Mouse (Mus musculus) stomach, postnatal 0 days (tissue): Measurements from ENCODE around the gene Fbxo4. TPM values are rescaled to one million over a fixed set of nuclear protein-coding genes. Genes with fewer than 3 reads are reported as not detected.

Source experiments
- ATAC-seq: fragments of 200-750 bp; cut with Nextera tagmentation; 2 replicates; pipeline ENCODE4 v1.8.0; 2017; ENCODE audit not compliant: low FRiP score, low TSS enrichment
- DNase-seq: peaks from one replicate; pipeline ENCODE4 v3.0.0-alpha.2; 2016; ENCODE audit warnings: low spot score
- H3K27ac ChIP-seq: fragments of 300-500 bp; sonication (generic); replicated peaks from 2 replicates; pipeline ENCODE4 v1.5.1; 2014; ENCODE audit warnings: mild to moderate bottlenecking, control low read depth
- H3K27me3 ChIP-seq: fragments of 300-500 bp; sonication (generic); 2 replicates; pipeline ENCODE4 v1.6.1; 2014; ENCODE audit warnings: low read length; ENCODE audit not compliant: control insufficient read depth, insufficient read depth
- H3K36me3 ChIP-seq: fragments of 300-500 bp; sonication (generic); 2 replicates; pipeline ENCODE4 v1.6.1; 2014; ENCODE audit warnings: low read length, mixed read lengths; ENCODE audit not compliant: control insufficient read depth, insufficient read depth
- H3K4me1 ChIP-seq: fragments of 300-500 bp; sonication (generic); replicated peaks from 2 replicates; pipeline ENCODE4 v1.6.1; 2014; ENCODE audit warnings: antibody characterized with exemption; ENCODE audit not compliant: control insufficient read depth, insufficient read depth
- H3K4me2 ChIP-seq: fragments of 300-500 bp; sonication (generic); replicated peaks from 2 replicates; pipeline ENCODE4 v1.6.1; 2014; ENCODE audit warnings: low read depth, mild to moderate bottlenecking, control low read depth, moderate library complexity
- H3K4me3 ChIP-seq: fragments of 300-500 bp; sonication (generic); 2 replicates; pipeline ENCODE4 v1.5.1; 2014; ENCODE audit warnings: low read depth, low read length, control low read depth
- H3K9ac ChIP-seq: fragments of 300-500 bp; sonication (generic); 2 replicates; pipeline ENCODE4 v1.6.1; 2014; ENCODE audit warnings: mild to moderate bottlenecking, low read length, control low read depth, mixed read lengths
- H3K9me3 ChIP-seq: fragments of 300-500 bp; sonication (generic); 2 replicates; pipeline ENCODE4 v1.6.1; 2016; ENCODE audit warnings: low read length; ENCODE audit not compliant: control insufficient read depth
- CTCF ChIP-seq: IDR thresholded peaks from 2 replicates; pipeline ENCODE4 v1.5.1; 2016; ENCODE audit warnings: antibody characterized with exemption, low read depth, mild to moderate bottlenecking, moderate library complexity
- EP300 ChIP-seq: optimal IDR thresholded peaks from 2 replicates; pipeline ENCODE3; 2016; ENCODE audit warnings: antibody characterized with exemption
- WGBS: fragments of 180-500 bp; shearing (Covaris S2); extraction: QIAGEN DNeasy Blood & Tissue Kit; methylation state at CpG from one replicate; pipeline ENCODE4 v1.1.7; 2014; 5-methylcytosine and 5-hydroxymethylcytosine counted together
- polyA plus RNA-seq: library from polyadenylated mRNA; unstranded; fragments of >200 nt; fragmentation: Nextera tagmentation; extraction: Ambion mirVana; gene quantifications from 2 replicates; pipeline ENCODE4 v1.2.1, GENCODE M21; 2015

Fbxo4 gene
- polyA plus RNA-seq, 1 experiment from 2014 or later: 17.3 TPM

GRCm38 (mm10) chr15:4000536-4000935, 21.2 kb upstream of the Fbxo4 start:
- WGBS: 58% methylated on average over 2 of the region's 2 CpGs
- no peak for DNase-seq

GRCm38 (mm10) chr15:3999144-3999543, 19.8 kb upstream of the Fbxo4 start:
- no peak overlapping the region for H3K4me2 ChIP-seq
- no peaks in the 10 kb centered on the region for H3K36me3 ChIP-seq
- ATAC-seq (no peak), DNase-seq (no peak)
- H3K27me3 ChIP-seq: no peaks in the 10 kb centered on the region
- no peak overlapping the region for H3K27ac ChIP-seq
- no peak overlapping the region for H3K9ac ChIP-seq
- no peak overlapping the region for H3K4me3 ChIP-seq
- 64% methylated on average over 2 of the region's 2 CpGs for WGBS
- no peaks in the 10 kb centered on the region for H3K9me3 ChIP-seq
- no peaks in the 10 kb centered on the region for H3K4me1 ChIP-seq
- TF ChIP-seq EP300 (no peak), CTCF (no peak)

More at GRCm38 (mm10) chr15:4000536-4000935, 21.2 kb upstream of the Fbxo4 start:
- no peak for TF ChIP-seq EP300
- TF ChIP-seq CTCF: no peak
- H3K4me3 ChIP-seq: no peak overlapping the region
- no peak overlapping the region for H3K4me2 ChIP-seq
- no peaks in the 10 kb centered on the region for H3K9me3 ChIP-seq
- H3K4me1 ChIP-seq: no peaks in the 10 kb centered on the region
- no peak overlapping the region for H3K27ac ChIP-seq
- H3K9ac ChIP-seq: no peak overlapping the region
- no peaks in the 10 kb centered on the region for H3K36me3 ChIP-seq
- H3K27me3 ChIP-seq: no peaks in the 10 kb centered on the region
- ATAC-seq: no peak

- ATAC-seq: no peak
- Histone ChIP-seq H3K36me3 (peaks cover 3% of the 10 kb centered on the region; the same call in 1 of the 2 replicates), H3K9ac (peak overlapping the region; percentile 58), H3K4me2 (peak overlapping the region; percentile 67), H3K27ac (peak overlapping the region; percentile 90), H3K27me3 (no peaks in the 10 kb centered on the region), H3K4me1 (no peaks in the 10 kb centered on the region), H3K9me3 (no peaks in the 10 kb centered on the region), H3K4me3 (peak overlapping the region; percentile 88)
- TF ChIP-seq CTCF (no peak), EP300 (no peak)
- 21% methylated on average over 14 of the region's 14 CpGs for WGBS
- no peak for DNase-seq
Measured at GRCm38 (mm10) chr15:3996267-3997010, 17.1 kb upstream of the Fbxo4 start.

GRCm38 (mm10) chr15:3995448-3996266, 16.3 kb upstream of the Fbxo4 start, which contains the start of gene AW549877:
Gene AW549877, minus strand, starts transcription at chr15:3995744.
- Histone ChIP-seq H3K27ac (peak within 1 kb of the TSS; percentile 97), H3K36me3 (peaks cover 6% of the 10 kb centered on the region; the same call in 1 of the 2 replicates), H3K27me3 (no peaks in the 10 kb centered on the region), H3K4me1 (no peaks in the 10 kb centered on the region), H3K4me3 (peak within 1 kb of the TSS; percentile 88), H3K9ac (peak within 1 kb of the TSS; percentile 93), H3K4me2 (peak within 1 kb of the TSS; percentile 67), H3K9me3 (no peaks in the 10 kb centered on the region)
- under 1% methylated on average over 56 of the region's 61 CpGs for WGBS
- DNase-seq: peak; percentile 98
- peak; percentile 91 for TF ChIP-seq EP300
- TF ChIP-seq CTCF: peak; percentile 22; the same call in 1 of the 2 replicates
- ATAC-seq: peak; percentile 99

- Histone ChIP-seq H3K27me3 (no peaks in the 10 kb centered on the region), H3K9ac (peak overlapping the region; percentile 93), H3K9me3 (no peaks in the 10 kb centered on the region), H3K4me3 (peak overlapping the region; percentile 88), H3K4me1 (no peaks in the 10 kb centered on the region), H3K36me3 (peaks cover 12% of the 10 kb centered on the region), H3K4me2 (peak overlapping the region; percentile 44), H3K27ac (peak overlapping the region; percentile 97)
- DNase-seq (no peak), ATAC-seq (no peak)
- no peak for TF ChIP-seq EP300
- TF ChIP-seq CTCF: no peak
- 20% methylated on average over 14 of the region's 14 CpGs for WGBS
Measured at GRCm38 (mm10) chr15:3994852-3995447, 15.6 kb upstream of the Fbxo4 start.
